Mouse (Mus musculus): ENCODE data around the gene Ube2f. TPM values are rescaled to one million over a fixed set of nuclear protein-coding genes. Genes with fewer than 3 reads are reported as not detected.
A peak's percentile ranks its signal among the peaks of the same experiment; 100 is the strongest.

Ube2f gene
- polyA plus RNA-seq, 1 experiment from 2014 or later = 66.3 TPM

- H3K27me3 ChIP-seq (ENCODE audit: control insufficient read depth, insufficient read depth, low read depth, low read length) = no peaks in the 10 kb centered on the region
- H3K4me1 ChIP-seq (ENCODE audit: control insufficient read depth, low read depth, low read length) = peaks cover 3% of the 10 kb centered on the region; the same call in 1 of the 2 replicates
- ATAC-seq (ENCODE audit: low read depth) = no peak
- no peak overlapping the region for H3K9ac ChIP-seq (ENCODE audit: low read depth, low read length)
- H3K4me3 ChIP-seq (ENCODE audit: low read depth, low read length) = no peak overlapping the region
- no peak overlapping the region for H3K4me2 ChIP-seq (ENCODE audit: low read depth, low read length)
- no peaks in the 10 kb centered on the region for H3K9me3 ChIP-seq (replicated peaks; ENCODE audit: control insufficient read depth, low read length)
- H3K27ac ChIP-seq (ENCODE audit: low read length) = no peak overlapping the region
- peaks cover 25% of the 10 kb centered on the region for H3K36me3 ChIP-seq (ENCODE audit: control insufficient read depth, insufficient read depth)
- WGBS (ENCODE audit: insufficient replicate concordance) = 80% methylated on average over 4 of the region's 4 CpGs
These were observed 26.5 kb downstream of the Ube2f start for GRCm38 (mm10) chr1:91276581-91276980.

- 56% methylated on average over 2 of the region's 2 CpGs for WGBS (ENCODE audit: insufficient replicate concordance)
- no peak overlapping the region for H3K4me2 ChIP-seq (ENCODE audit: low read depth, low read length)
- H3K4me3 ChIP-seq (ENCODE audit: low read depth, low read length) = no peak overlapping the region
- peaks cover 3% of the 10 kb centered on the region; the same call in 1 of the 2 replicates for H3K4me1 ChIP-seq (ENCODE audit: control insufficient read depth, low read depth, low read length)
- no peaks in the 10 kb centered on the region for H3K9me3 ChIP-seq (replicated peaks; ENCODE audit: control insufficient read depth, low read length)
- H3K27me3 ChIP-seq (ENCODE audit: control insufficient read depth, insufficient read depth, low read depth, low read length) = no peaks in the 10 kb centered on the region
- peaks cover 25% of the 10 kb centered on the region for H3K36me3 ChIP-seq (ENCODE audit: control insufficient read depth, insufficient read depth)
- ATAC-seq (ENCODE audit: low read depth) = no peak
- no peak overlapping the region for H3K9ac ChIP-seq (ENCODE audit: low read depth, low read length)
- H3K27ac ChIP-seq (ENCODE audit: low read length) = no peak overlapping the region
These were observed 27.4 kb downstream of the Ube2f start for GRCm38 (mm10) chr1:91277480-91277879.

GRCm38 (mm10) chr1:91278410-91279119, 28.5 kb downstream of the Ube2f start:
- no peaks in the 10 kb centered on the region for H3K9me3 ChIP-seq (replicated peaks; ENCODE audit: control insufficient read depth, low read length)
- WGBS (ENCODE audit: insufficient replicate concordance) = 75% methylated on average over 3 of the region's 3 CpGs
- H3K27me3 ChIP-seq (ENCODE audit: control insufficient read depth, insufficient read depth, low read depth, low read length) = no peaks in the 10 kb centered on the region
- no peak overlapping the region for H3K4me3 ChIP-seq (ENCODE audit: low read depth, low read length)
- peak overlapping the region; percentile 73 for H3K27ac ChIP-seq (ENCODE audit: low read length)
- H3K4me1 ChIP-seq (ENCODE audit: control insufficient read depth, low read depth, low read length) = peaks cover 3% of the 10 kb centered on the region; the same call in 1 of the 2 replicates
- no peak overlapping the region for H3K4me2 ChIP-seq (ENCODE audit: low read depth, low read length)
- ATAC-seq (ENCODE audit: low read depth) = peak; percentile 85
- peaks cover 25% of the 10 kb centered on the region for H3K36me3 ChIP-seq (ENCODE audit: control insufficient read depth, insufficient read depth)
- no peak overlapping the region for H3K9ac ChIP-seq (ENCODE audit: low read depth, low read length)

GRCm38 (mm10) chr1:91279126-91279525, 29.0 kb downstream of the Ube2f start:
- no peak overlapping the region for H3K9ac ChIP-seq (ENCODE audit: low read depth, low read length)
- peaks cover 3% of the 10 kb centered on the region; the same call in 1 of the 2 replicates for H3K4me1 ChIP-seq (ENCODE audit: control insufficient read depth, low read depth, low read length)
- H3K4me3 ChIP-seq (ENCODE audit: low read depth, low read length) = no peak overlapping the region
- peaks cover 25% of the 10 kb centered on the region for H3K36me3 ChIP-seq (ENCODE audit: control insufficient read depth, insufficient read depth)
- H3K27me3 ChIP-seq (ENCODE audit: control insufficient read depth, insufficient read depth, low read depth, low read length) = no peaks in the 10 kb centered on the region
- H3K27ac ChIP-seq (ENCODE audit: low read length) = peak overlapping the region; percentile 73
- WGBS (ENCODE audit: insufficient replicate concordance) = 72% methylated on average over 1 of the region's 1 CpGs
- ATAC-seq (ENCODE audit: low read depth) = no peak
- no peak overlapping the region for H3K4me2 ChIP-seq (ENCODE audit: low read depth, low read length)
- no peaks in the 10 kb centered on the region for H3K9me3 ChIP-seq (replicated peaks; ENCODE audit: control insufficient read depth, low read length)

GRCm38 (mm10) chr1:91282582-91282981, 32.5 kb downstream of the Ube2f start:
- Histone ChIP-seq H3K27ac (ENCODE audit: low read length) (no peak overlapping the region), H3K9ac (ENCODE audit: low read depth, low read length) (no peak overlapping the region), H3K4me2 (ENCODE audit: low read depth, low read length) (no peak overlapping the region), H3K4me1 (ENCODE audit: control insufficient read depth, low read depth, low read length) (peaks cover 3% of the 10 kb centered on the region; the same call in 1 of the 2 replicates), H3K4me3 (ENCODE audit: low read depth, low read length) (no peak overlapping the region), H3K36me3 (ENCODE audit: control insufficient read depth, insufficient read depth) (peaks cover 23% of the 10 kb centered on the region), H3K9me3 (replicated peaks; ENCODE audit: control insufficient read depth, low read length) (no peaks in the 10 kb centered on the region), H3K27me3 (ENCODE audit: control insufficient read depth, insufficient read depth, low read depth, low read length) (no peaks in the 10 kb centered on the region)
- no peak for ATAC-seq (ENCODE audit: low read depth)
- 67% methylated on average over 1 of the region's 1 CpGs for WGBS (ENCODE audit: insufficient replicate concordance)

- Histone ChIP-seq H3K27ac (ENCODE audit: low read length) (no peak overlapping the region), H3K36me3 (ENCODE audit: control insufficient read depth, insufficient read depth) (peaks cover 9% of the 10 kb centered on the region; the same call in 1 of the 2 replicates), H3K27me3 (ENCODE audit: control insufficient read depth, insufficient read depth, low read depth, low read length) (no peaks in the 10 kb centered on the region), H3K4me3 (ENCODE audit: low read depth, low read length) (no peak overlapping the region), H3K4me1 (ENCODE audit: control insufficient read depth, low read depth, low read length) (no peaks in the 10 kb centered on the region), H3K4me2 (ENCODE audit: low read depth, low read length) (no peak overlapping the region), H3K9ac (ENCODE audit: low read depth, low read length) (no peak overlapping the region), H3K9me3 (replicated peaks; ENCODE audit: control insufficient read depth, low read length) (no peaks in the 10 kb centered on the region)
- 82% methylated on average over 1 of the region's 1 CpGs for WGBS (ENCODE audit: insufficient replicate concordance)
- no peak for ATAC-seq (ENCODE audit: low read depth)
These were observed 39.3 kb downstream of the Ube2f start for GRCm38 (mm10) chr1:91289375-91289774.

- Histone ChIP-seq H3K9me3 (replicated peaks; ENCODE audit: control insufficient read depth, low read length) (no peaks in the 10 kb centered on the region), H3K36me3 (ENCODE audit: control insufficient read depth, insufficient read depth) (no peaks in the 10 kb centered on the region), H3K4me2 (ENCODE audit: low read depth, low read length) (no peak overlapping the region), H3K4me1 (ENCODE audit: control insufficient read depth, low read depth, low read length) (no peaks in the 10 kb centered on the region), H3K9ac (ENCODE audit: low read depth, low read length) (no peak overlapping the region), H3K4me3 (ENCODE audit: low read depth, low read length) (no peak overlapping the region), H3K27me3 (ENCODE audit: control insufficient read depth, insufficient read depth, low read depth, low read length) (no peaks in the 10 kb centered on the region), H3K27ac (ENCODE audit: low read length) (no peak overlapping the region)
- WGBS (ENCODE audit: insufficient replicate concordance) = 88% methylated on average over 11 of the region's 11 CpGs
- ATAC-seq (ENCODE audit: low read depth) = no peak
These were observed 42.2 kb downstream of the Ube2f start for GRCm38 (mm10) chr1:91292101-91292825.

GRCm38 (mm10) chr1:91295544-91295943, 45.4 kb downstream of the Ube2f start:
- ATAC-seq (ENCODE audit: low read depth) = no peak
- Histone ChIP-seq H3K4me1 (ENCODE audit: control insufficient read depth, low read depth, low read length) (peaks cover 12% of the 10 kb centered on the region), H3K9me3 (replicated peaks; ENCODE audit: control insufficient read depth, low read length) (no peaks in the 10 kb centered on the region), H3K4me2 (ENCODE audit: low read depth, low read length) (no peak overlapping the region), H3K27ac (ENCODE audit: low read length) (no peak overlapping the region), H3K27me3 (ENCODE audit: control insufficient read depth, insufficient read depth, low read depth, low read length) (no peaks in the 10 kb centered on the region), H3K4me3 (ENCODE audit: low read depth, low read length) (no peak overlapping the region), H3K36me3 (ENCODE audit: control insufficient read depth, insufficient read depth) (no peaks in the 10 kb centered on the region), H3K9ac (ENCODE audit: low read depth, low read length) (no peak overlapping the region)
- 63% methylated on average over 6 of the region's 6 CpGs for WGBS (ENCODE audit: insufficient replicate concordance)

Data from liver, embryonic 16.5 days (tissue).